8 mouse cellular contexts compared by ENCODE assay signal in genomic region chr6:29211806-29212492, GRCm38 (mm10). TPM values are rescaled to one million over a fixed set of nuclear protein-coding genes. Genes with fewer than 3 reads are reported as not detected.
DNase-seq lines count a peak whose midpoint lies in the region; ATAC-seq lines count a peak whose summit lies in the region.

No protein-coding gene starts in this region.

- H3K4me3 ChIP-seq in brown adipose tissue, adult 24 weeks (ENCODE audit: insufficient read depth, low read depth, low read length), result peak overlapping the region; percentile 76
- peak overlapping the region; percentile 77 for H3K4me3 ChIP-seq in forebrain, embryonic 10.5 days
- H3K4me3 ChIP-seq in heart, embryonic 16.5 days (ENCODE audit: low read length), result peak overlapping the region; percentile 74
- H3K4me3 ChIP-seq in neural tube, embryonic 14.5 days (ENCODE audit: low read depth, low read length), result peak overlapping the region; percentile 65

- peak; percentile 78 for ATAC-seq in heart, embryonic 16.5 days (replicated peaks; ENCODE audit: extremely low read depth, insufficient read depth, low FRiP score)
- peak; percentile 83 for ATAC-seq in neural tube, embryonic 14.5 days (ENCODE audit: low read depth)

- no peaks in the 10 kb centered on the region for H3K9me3 ChIP-seq in forebrain, embryonic 10.5 days
- H3K9me3 ChIP-seq in heart, embryonic 16.5 days (replicated peaks; ENCODE audit: control insufficient read depth, low read length), result no peaks in the 10 kb centered on the region
- no peaks in the 10 kb centered on the region for H3K9me3 ChIP-seq in neural tube, embryonic 14.5 days (ENCODE audit: control insufficient read depth, low read length)

- under 1% methylated on average over 66 of the region's 66 CpGs for WGBS in forebrain, embryonic 10.5 days
- WGBS in heart, embryonic 16.5 days, result under 1% methylated on average over 64 of the region's 66 CpGs
- under 1% methylated on average over 56 of the region's 66 CpGs for WGBS in neural tube, embryonic 14.5 days

- peak; percentile 78 for DNase-seq in CD8-positive naive resting alpha-beta T cell, adult 2 months (ENCODE audit: low read depth in 2 of 2, low spot score in 2 of 2)
- DNase-seq in forebrain, embryonic 10.5 days (ENCODE audit: extremely low spot score, low spot score), result peak; percentile 83
- DNase-seq in kidney, postnatal 36 days, result peak; percentile 83 to 86
- peak; percentile 88 to 91 for DNase-seq in lung, adult 18-20 months
- peak; percentile 76 for DNase-seq in testis, postnatal 10 days (ENCODE audit: low spot score)

- peaks cover 26% of the 10 kb centered on the region for H3K4me1 ChIP-seq in brown adipose tissue, adult 24 weeks (ENCODE audit: control insufficient read depth, insufficient read depth, insufficient read length, low read length)
- H3K4me1 ChIP-seq in forebrain, embryonic 10.5 days, result peaks cover 70% of the 10 kb centered on the region
- peaks cover 19% of the 10 kb centered on the region for H3K4me1 ChIP-seq in heart, embryonic 16.5 days (ENCODE audit: control insufficient read depth, insufficient read depth, low read length)
- H3K4me1 ChIP-seq in neural tube, embryonic 14.5 days (ENCODE audit: control insufficient read depth, insufficient read depth, low read length), result peaks cover 22% of the 10 kb centered on the region; the same call in 1 of the 2 replicates

- H3K27me3 ChIP-seq in forebrain, embryonic 10.5 days (ENCODE audit: poor library complexity, severe bottlenecking), result peaks cover 38% of the 10 kb centered on the region
- no peaks in the 10 kb centered on the region for H3K27me3 ChIP-seq in heart, embryonic 16.5 days (ENCODE audit: control insufficient read depth, insufficient read depth, low read length)
- H3K27me3 ChIP-seq in neural tube, embryonic 14.5 days (ENCODE audit: control insufficient read depth, insufficient read depth, low read length), result peaks cover 7% of the 10 kb centered on the region; the same call in 1 of the 2 replicates

- H3K4me2 ChIP-seq in heart, embryonic 16.5 days (ENCODE audit: low read depth, low read length), result peak overlapping the region; percentile 82
- peak overlapping the region; percentile 89 for H3K4me2 ChIP-seq in neural tube, embryonic 14.5 days (ENCODE audit: low read depth, low read length)

- H3K27ac ChIP-seq in brown adipose tissue, adult 24 weeks (replicated peaks; ENCODE audit: low read depth, low read length), result peak overlapping the region; percentile 85
- H3K27ac ChIP-seq in forebrain, embryonic 10.5 days, result peak overlapping the region; percentile 89
- peak overlapping the region; percentile 60 for H3K27ac ChIP-seq in heart, embryonic 16.5 days (ENCODE audit: low read length)
- peak overlapping the region; percentile 83 for H3K27ac ChIP-seq in neural tube, embryonic 14.5 days (ENCODE audit: low read depth, low read length)

- peak overlapping the region; percentile 86 for H3K9ac ChIP-seq in heart, embryonic 16.5 days (ENCODE audit: low read length)
- H3K9ac ChIP-seq in neural tube, embryonic 14.5 days (replicated peaks; ENCODE audit: low read depth, low read length), result peak overlapping the region; percentile 65

- H3K36me3 ChIP-seq in forebrain, embryonic 10.5 days (replicated peaks), result peaks cover 2% of the 10 kb centered on the region
- H3K36me3 ChIP-seq in heart, embryonic 16.5 days (ENCODE audit: control insufficient read depth, insufficient read depth), result no peaks in the 10 kb centered on the region
- peaks cover 1% of the 10 kb centered on the region; the same call in 1 of the 2 replicates for H3K36me3 ChIP-seq in neural tube, embryonic 14.5 days (ENCODE audit: control insufficient read depth, insufficient read depth, low read length)

RNA-seq across cellular contexts. Expression of gene Impdh1, which starts 4.2 kb away (rescaled TPM):
- polyA plus RNA-seq in brown adipose tissue, adult 24 weeks (2012; ENCODE audit: insufficient read depth, insufficient read length, missing spikeins), result 68.7 and 105 TPM in 2 replicates
- 39.6 and 39.7 TPM in 2 replicates for polyA plus RNA-seq in forebrain, embryonic 10.5 days (2016; fragmentation: Nextera tagmentation; extraction: Ambion mirVana)
- 42.7 and 48.4 TPM in 2 replicates for polyA plus RNA-seq in heart, embryonic 16.5 days (2015; fragmentation: Nextera tagmentation; extraction: Ambion mirVana)
- 77.6 and 83.7 TPM in 2 replicates for polyA plus RNA-seq in neural tube, embryonic 14.5 days (2014; fragmentation: Nextera tagmentation; extraction: Ambion mirVana)

RNA-seq across cellular contexts. Expression of gene Prrt4, which starts 32.6 kb away (rescaled TPM):
- 1.5 and 1.6 TPM in 2 replicates for polyA plus RNA-seq in brown adipose tissue, adult 24 weeks (2012; ENCODE audit: insufficient read depth, insufficient read length, missing spikeins)
- polyA plus RNA-seq in forebrain, embryonic 10.5 days (2016; fragmentation: Nextera tagmentation; extraction: Ambion mirVana), result 1.3 and 1.8 TPM in 2 replicates
- 1.1 and 1.2 TPM in 2 replicates for polyA plus RNA-seq in heart, embryonic 16.5 days (2015; fragmentation: Nextera tagmentation; extraction: Ambion mirVana)
- 8.9 and 14.7 TPM in 2 replicates for polyA plus RNA-seq in neural tube, embryonic 14.5 days (2014; fragmentation: Nextera tagmentation; extraction: Ambion mirVana)

RNA-seq across cellular contexts. Expression of gene Rbm28, which starts 47.1 kb away (rescaled TPM):
- 29.0 and 33.8 TPM in 2 replicates for polyA plus RNA-seq in brown adipose tissue, adult 24 weeks (2012; ENCODE audit: insufficient read depth, insufficient read length, missing spikeins)
- 53.8 and 58.1 TPM in 2 replicates for polyA plus RNA-seq in forebrain, embryonic 10.5 days (2016; fragmentation: Nextera tagmentation; extraction: Ambion mirVana)
- 23.5 and 26.1 TPM in 2 replicates for polyA plus RNA-seq in heart, embryonic 16.5 days (2015; fragmentation: Nextera tagmentation; extraction: Ambion mirVana)
- polyA plus RNA-seq in neural tube, embryonic 14.5 days (2014; fragmentation: Nextera tagmentation; extraction: Ambion mirVana), result 44.5 and 55.4 TPM in 2 replicates

Comparison
In these comparisons a context has a peak if more than half of its experiments do, and no peak if none do; other contexts are left out.
1. Peak in every context shown above with its lines: DNase-seq, ATAC-seq, H3K4me3 ChIP-seq and H3K27ac ChIP-seq.